Mouse (Mus musculus): ENCODE results near the gene AC124108.1.
"Not testable (repeated sequence)": the region's sequence is repeated elsewhere in the genome, so short reads cannot be mapped to it uniquely, and the experiment has no call there.

The AC124108.1 gene

GRCm38 (mm10) chr1:132191093-132191785 lies at the start of gene AC124108.1, which contains the start of gene Lemd1:
Gene AC124108.1, plus strand, starts transcription at chr1:132191457.
Gene Lemd1, plus strand, starts transcription at chr1:132191431.
- DNase-seq (ENCODE audit: low read depth, low spot score): no peak

DNA sequence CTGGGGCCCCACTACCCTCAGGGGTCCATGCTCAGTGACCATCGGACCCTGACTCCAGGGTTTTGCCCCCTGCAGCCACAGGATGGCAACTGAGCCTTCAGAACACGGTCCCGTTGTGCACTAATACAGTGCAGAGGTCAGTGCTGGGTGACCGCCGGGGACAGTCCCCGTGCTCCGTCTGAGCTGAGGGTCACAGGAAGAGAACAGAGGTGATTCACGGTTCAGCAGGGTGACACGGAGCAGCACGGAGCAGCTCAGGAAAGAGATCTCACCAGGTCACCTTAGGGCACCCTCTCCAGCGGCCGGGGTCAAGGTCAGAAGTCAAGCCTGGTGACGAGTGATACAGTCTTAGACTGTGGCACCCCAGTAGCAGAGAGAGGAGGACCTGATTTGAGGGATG lies 49.5 kb upstream of the AC124108.1 start:
- DNase-seq (ENCODE audit: low read depth, low spot score): no peak

DNA sequence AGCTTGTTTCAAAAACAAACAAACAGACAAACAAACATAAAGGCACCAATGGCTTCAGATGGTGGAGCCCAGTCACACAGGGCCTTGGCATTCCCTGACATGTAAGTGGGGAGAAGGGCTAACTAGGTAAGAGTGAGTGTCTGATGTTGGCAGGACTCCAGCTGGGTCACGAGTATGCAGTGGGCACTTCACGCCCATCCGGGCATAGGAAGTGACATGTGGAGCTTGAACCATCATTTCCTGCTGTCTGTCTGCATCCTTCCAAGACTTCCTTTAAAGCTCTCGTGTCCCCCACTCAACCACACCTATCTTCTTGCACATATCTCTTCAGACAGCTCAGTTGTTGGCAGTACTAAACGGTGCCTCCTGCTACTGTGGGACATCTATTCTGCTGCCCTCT lies 48.2 kb upstream of the AC124108.1 start:
- DNase-seq (ENCODE audit: low read depth, low spot score): no peak

DNA sequence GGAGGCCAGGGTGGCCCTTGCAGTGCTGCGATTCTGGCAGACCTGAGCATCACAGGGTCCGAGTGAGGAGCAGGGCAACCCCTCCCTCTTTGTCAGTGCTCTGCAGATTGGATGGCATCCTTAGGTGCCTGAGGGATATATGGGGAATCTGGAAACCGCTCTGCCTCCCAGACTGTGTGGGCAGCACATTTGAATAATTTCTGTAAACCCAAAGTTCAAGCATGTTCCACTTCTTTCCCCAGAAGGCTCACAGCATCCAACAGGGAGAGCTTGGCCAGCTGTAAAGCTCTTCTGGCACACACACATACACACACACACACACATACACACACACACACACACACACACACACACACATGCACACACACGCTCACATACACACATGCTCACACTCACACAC lies 47.5 kb upstream of the AC124108.1 start:
- DNase-seq (ENCODE audit: low read depth, low spot score): no peak

DNA sequence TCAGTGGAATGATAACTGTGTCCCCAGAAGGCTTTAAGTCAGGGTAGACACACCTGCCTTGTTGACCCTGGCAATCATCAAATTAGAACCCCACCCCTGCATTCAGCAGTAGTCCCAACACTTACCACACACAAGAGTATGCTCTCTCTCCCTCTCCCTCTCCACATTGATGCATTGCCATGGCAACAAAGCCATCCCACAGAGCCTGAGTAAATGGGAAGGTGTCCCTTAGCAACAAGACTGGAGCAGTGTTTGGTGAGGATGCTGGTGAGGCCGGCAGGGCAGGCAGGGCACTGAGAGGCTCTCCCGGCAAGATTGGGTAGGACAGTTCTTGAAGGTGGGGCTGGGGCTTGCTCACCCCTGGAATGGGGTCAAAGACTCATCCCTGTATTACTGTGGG lies 47.0 kb upstream of the AC124108.1 start:
- DNase-seq (ENCODE audit: low read depth, low spot score): no peak

- DNase-seq (ENCODE audit: low read depth, low spot score): no peak
Measured at GRCm38 (mm10) chr1:132144837-132145236, 46.4 kb upstream of the AC124108.1 start.

DNA sequence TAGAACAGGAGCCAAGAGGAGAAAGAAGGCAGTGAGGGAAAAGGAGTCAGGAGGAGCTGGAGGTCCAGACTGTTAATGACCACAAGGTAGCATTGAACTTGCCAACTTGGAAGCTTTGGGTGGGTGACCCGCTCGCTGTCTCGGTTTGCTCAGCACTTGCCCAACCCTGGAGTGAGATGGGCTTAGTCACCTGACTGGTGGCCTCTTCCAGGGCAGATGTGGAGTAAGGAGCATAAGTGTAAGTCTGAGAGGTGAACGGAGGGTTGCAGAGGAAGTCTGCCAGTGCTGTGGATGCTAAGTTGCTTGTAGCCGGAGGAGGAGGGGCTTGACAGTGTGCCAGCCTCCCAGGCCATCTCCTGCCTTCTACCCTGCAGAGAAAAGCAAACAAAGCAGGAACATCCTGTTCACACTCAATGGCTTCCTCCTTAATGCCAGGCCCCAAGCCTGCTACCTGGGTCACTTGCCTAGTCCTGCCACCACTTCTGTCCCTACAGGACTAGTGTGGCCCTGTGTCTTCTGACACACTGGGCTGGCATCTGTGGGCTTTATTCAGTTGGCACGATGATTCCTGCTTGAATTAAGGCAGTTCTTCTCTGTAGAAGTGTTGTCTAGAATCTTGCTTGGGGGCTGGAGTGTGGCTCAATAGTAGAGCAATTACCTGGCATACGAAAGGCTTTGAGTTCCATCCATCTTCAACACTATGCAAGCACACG lies 45.1 kb upstream of the AC124108.1 start:
- DNase-seq (ENCODE audit: low read depth, low spot score): no peak

DNA sequence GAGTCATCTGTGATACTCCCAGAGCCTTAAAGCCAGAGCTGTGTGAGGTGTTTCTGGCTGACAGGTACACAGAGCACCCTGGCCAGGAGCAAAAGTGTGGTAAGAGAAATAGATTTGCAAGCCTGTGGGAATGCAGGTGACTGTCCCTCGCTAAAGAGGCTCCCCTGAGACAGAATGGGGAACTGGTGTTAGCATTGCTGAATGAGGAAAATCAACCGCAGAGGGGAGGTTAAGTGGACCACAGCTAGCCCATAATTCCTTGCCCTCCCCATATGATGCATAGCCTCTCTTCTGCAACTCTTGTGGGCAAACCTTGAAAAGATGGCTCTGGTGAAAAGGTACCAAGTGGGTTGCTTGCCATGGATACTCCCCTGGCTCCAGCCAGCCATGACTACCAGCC lies 41.8 kb upstream of the AC124108.1 start:
- no peak for DNase-seq (ENCODE audit: low read depth, low spot score)

DNA sequence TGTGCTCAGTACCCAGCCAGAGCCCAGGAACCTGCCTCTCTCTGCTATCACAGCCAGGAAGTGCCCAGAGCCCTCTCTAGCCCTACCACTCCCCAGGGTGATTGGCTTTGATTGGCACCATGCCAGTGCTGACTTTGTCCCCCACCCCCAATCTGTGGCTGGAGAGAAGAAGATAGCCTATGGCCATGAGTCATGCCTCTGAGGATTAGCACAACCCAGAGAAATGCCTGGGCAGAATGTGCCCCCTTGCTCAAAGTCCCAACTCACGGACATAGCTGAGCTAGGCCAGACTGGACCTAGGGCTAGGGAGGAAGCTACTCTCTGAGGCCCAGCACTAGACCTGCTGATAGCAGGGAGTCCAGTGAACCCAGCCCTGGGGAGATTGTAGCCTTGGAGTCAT lies 41.1 kb upstream of the AC124108.1 start:
- no peak for DNase-seq (ENCODE audit: low read depth, low spot score)

DNA sequence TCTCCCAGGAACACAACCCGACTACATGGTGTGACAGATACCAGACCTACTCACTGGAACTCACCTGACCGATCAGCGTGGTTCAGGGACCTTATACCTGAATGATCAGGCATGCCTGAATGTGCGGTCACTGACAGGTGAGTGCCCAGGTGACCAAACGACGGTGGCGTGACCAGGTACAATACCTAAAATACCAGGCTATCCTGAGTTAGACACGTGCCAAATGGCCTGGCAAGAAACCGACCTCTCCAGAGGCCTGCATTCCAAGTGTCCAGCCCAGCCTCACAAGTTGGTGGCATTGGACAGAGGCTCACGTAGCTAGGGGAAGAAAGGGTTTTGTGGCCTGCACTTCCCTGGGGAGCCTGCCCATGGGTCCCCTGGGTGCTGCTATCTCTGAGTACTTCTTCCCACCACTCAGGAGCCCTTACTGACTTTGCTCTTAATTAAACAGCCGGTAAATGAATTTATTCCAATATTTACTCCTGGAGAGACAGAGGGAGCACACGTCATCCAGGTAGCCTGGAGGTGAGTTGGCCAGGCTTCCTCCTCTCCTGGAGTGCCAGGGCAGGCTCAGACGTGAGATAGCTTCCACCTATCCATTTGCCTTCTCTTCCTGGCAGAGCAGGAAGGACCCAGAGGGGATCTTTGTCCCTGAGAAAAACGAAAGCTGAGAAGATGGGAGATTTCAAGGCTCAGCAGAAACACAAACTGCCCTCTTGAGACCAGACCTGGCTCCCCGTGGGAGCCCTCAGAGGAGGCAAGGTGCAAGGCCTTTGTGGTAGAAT lies 40.2 kb upstream of the AC124108.1 start:
- no peak for DNase-seq (ENCODE audit: low read depth, low spot score)

DNA sequence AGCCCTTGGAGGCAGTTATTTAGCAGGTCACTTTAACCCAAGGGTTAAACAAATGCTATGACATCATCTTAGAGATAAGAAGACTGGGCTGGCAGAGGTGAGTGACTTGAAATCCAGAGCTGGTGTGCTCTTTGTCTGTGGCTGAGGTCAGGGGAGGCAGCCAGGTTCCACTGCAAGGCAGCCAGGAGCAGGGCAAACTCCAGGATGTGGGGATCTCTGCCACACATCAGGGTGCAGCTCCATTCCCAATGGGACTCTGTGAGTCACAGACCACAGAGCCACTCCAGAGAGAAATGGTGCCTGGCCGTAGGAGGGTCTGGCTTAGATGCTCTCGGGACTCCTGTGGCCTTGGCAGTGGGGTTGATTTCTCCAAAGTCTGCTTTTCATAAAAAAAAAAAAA lies 39.3 kb upstream of the AC124108.1 start:
- no peak for DNase-seq (ENCODE audit: low read depth, low spot score)

GRCm38 (mm10) chr1:132153086-132153690 lies 38.1 kb upstream of the AC124108.1 start:
- DNase-seq (ENCODE audit: low read depth, low spot score): no peak

DNA sequence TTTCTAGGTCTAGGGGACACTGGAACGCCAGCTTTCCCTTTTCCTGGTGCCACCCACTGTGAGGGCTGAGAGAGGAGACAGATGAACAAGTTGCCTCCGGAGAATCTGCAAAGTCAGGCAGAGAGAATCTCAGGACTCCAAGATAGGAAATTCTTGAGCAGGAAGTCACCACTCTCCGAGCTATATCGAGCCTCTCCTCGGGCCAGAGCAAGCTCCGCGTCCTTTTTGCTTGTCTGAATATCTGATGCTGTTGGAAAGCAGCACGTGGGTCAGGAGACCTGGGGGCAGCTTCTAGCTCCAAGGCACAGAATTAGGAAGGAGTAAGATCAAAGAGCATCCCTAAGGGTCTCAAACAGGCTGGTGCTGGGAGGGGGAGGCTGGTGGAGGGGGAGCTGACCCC lies 37.6 kb upstream of the AC124108.1 start:
- no peak for DNase-seq (ENCODE audit: low read depth, low spot score)

DNA sequence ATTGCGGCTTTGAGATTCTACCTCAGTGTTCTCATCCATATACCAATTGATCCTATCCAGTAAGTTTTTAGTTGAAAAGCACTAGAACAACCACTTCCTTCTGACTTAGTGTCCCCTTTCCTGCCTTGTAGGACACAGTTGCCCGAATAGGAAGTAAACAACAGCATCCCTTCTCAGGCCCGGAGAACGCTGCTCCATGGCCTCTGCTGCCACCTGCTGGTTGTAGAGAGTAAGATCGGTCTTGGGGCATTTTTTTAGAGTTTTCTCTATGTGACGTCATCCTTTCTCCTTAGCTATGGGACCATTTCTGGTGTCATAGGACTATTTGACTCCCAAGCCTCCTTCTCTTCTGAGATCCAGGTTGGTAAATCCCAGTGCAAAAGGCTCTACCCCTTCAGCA lies 35.5 kb upstream of the AC124108.1 start:
- peak; percentile 80 for DNase-seq (ENCODE audit: low read depth, low spot score)

GRCm38 (mm10) chr1:132157016-132157781 lies 34.1 kb upstream of the AC124108.1 start:
- DNase-seq (ENCODE audit: low read depth, low spot score): peak; percentile 65

GRCm38 (mm10) chr1:132157808-132158207 lies 33.4 kb upstream of the AC124108.1 start:
- no peak for DNase-seq (ENCODE audit: low read depth, low spot score)

DNA sequence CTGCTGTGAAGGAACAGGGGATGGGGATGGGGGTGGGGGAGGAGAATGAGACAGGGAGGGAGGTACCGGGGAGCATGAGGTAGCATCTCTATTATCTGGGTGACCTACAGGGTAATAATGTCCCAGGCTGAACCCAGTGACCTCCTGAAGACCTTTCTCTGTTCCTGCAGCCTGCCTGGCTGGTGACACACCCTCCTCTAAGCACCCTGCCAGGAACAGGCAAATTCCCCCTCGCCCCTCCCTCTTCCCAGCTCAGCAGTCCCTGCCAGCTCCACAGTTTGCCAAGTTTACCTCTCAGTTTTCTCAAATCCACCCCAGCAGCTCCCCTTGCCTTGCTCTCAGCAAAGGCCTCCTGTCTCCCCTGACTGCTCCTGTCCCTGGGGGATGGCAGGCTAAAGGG lies 32.5 kb upstream of the AC124108.1 start:
- no peak for DNase-seq (ENCODE audit: low read depth, low spot score)

DNA sequence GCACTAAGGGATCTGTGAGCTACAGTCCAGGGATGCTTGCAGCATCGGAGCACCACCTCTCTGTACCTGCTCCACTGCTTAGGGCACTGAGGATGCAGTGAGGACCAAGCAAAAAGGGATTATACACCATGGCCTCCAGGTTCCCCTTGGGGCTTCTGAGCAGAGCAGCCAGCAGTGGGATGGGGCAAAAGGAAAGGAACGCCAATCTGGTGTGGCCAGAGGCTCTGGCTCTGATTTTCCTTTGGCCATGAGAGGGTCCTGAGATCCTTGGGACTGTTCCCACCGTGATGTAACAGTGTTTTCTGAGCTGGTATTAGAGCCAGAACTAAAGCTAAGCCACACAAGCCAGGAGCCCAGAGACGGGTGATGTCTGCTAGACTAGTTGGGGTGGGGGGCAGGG lies 31.6 kb upstream of the AC124108.1 start:
- DNase-seq (ENCODE audit: low read depth, low spot score): no peak

DNA sequence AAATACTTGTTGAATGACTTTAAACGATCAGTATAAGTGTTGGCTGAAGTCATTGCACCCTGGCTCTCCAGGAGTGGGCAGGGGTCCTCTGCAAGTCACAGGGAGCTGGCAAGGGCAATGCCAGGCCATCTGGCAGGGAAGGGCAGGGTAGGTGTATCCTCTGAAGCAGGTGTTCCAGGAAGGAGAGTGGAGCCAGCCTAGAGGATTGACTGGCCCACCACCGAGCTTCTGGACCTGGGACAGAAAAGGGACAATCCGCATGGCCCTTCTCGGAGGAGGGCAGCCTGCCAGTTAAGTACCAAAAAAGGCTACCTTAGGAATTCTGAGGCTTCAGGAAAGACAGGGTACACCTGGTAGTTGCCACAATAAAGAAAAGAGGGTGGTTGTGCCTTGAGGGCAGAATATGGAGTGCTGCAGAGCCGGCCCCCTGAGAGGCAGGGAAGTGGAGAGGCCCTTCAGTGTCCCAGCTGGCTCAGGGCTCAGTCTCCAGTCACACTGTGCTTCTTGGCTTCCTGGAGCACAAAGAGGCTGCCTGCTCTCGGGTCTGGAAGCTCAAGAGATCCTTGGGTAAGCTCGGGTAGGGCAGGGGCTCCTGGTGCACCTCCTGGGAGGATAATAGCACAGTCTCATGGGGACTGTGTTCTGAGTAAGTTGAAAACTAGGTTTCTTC lies 29.9 kb upstream of the AC124108.1 start:
- no peak for DNase-seq (ENCODE audit: low read depth, low spot score)

- not testable (repeated sequence) for DNase-seq (ENCODE audit: low read depth, low spot score)
Measured at GRCm38 (mm10) chr1:132162618-132163017, 28.6 kb upstream of the AC124108.1 start.

Measured in CD4-positive helper T cell, adult 2 months (primary cell).